Mouse (Mus musculus) embryonic fibroblast, embryonic 13.5 days (primary cell): ENCODE measurements around the gene Klf7.

ENCODE experiments used
- CTCF ChIP-seq: IDR thresholded peaks from 2 replicates; pipeline ENCODE4 v1.5.1; 2011; ENCODE audit warnings: mild to moderate bottlenecking, control low read depth, low read length, moderate library complexity, borderline replicate concordance; ENCODE audit not compliant: insufficient read depth
- POLR2A ChIP-seq: IDR thresholded peaks from 2 replicates; pipeline ENCODE4 v1.6.1; 2011; ENCODE audit warnings: low read depth, mild to moderate bottlenecking, control low read depth, low read length, moderate library complexity

DNA sequence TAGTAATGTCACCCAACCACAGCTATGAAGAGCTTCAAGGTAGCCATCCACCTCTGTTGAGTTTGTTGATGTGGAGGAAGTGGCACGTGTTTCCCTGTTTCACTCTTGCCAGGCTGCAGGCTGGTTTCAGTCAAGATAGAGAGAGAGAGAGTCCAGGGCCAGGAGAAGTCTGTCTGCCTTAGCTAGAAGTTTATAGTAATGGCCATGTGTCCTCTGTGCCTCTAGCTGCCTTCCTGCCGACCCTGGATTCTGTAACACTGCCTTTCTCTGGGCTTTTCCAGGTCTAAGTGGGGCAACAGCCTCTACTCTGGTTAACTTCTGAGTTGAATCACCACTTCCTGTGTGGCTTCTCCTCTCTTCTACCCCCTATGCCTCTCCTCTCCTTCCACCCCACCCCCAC, 121.5 kb downstream of the Klf7 start:
- no peak for TF ChIP-seq CTCF
- TF ChIP-seq POLR2A, result no peak
